Mouse (Mus musculus) embryonic facial prominence, embryonic 11.5 days (tissue): ENCODE results near the gene Ppm1b. TPM values are rescaled to one million over a fixed set of nuclear protein-coding genes. Genes with fewer than 3 reads are reported as not detected.

Experiments used
- ATAC-seq: fragments of 200-750 bp; cut with Nextera tagmentation; replicated peaks from 2 replicates; pipeline ENCODE4 v1.8.0; 2017; ENCODE audit warnings: low read depth; ENCODE audit not compliant: insufficient number of reproducible peaks, low FRiP score, low TSS enrichment
- DNase-seq: peaks from one replicate; pipeline ENCODE4 v3.0.0-alpha.2; 2015; ENCODE audit warnings: low spot score
- H3K27ac ChIP-seq: fragments of 300-500 bp; sonication (generic); replicated peaks from 2 replicates; pipeline ENCODE4 v1.5.1; 2014; ENCODE audit warnings: mild to moderate bottlenecking, low read depth, low read length, control low read depth
- H3K27me3 ChIP-seq: fragments of 300-500 bp; sonication (generic); 2 replicates; pipeline ENCODE4 v1.6.1; 2014; ENCODE audit warnings: mild to moderate bottlenecking, low read length, moderate library complexity, mixed read lengths; ENCODE audit not compliant: control insufficient read depth, insufficient read depth
- H3K36me3 ChIP-seq: fragments of 300-500 bp; sonication (generic); replicated peaks from 2 replicates; pipeline ENCODE4 v1.6.1; 2014; ENCODE audit warnings: low read depth, mild to moderate bottlenecking, low read length, moderate library complexity, mixed read lengths; ENCODE audit not compliant: control insufficient read depth, insufficient read depth
- H3K4me1 ChIP-seq: fragments of 300-500 bp; sonication (generic); 2 replicates; pipeline ENCODE4 v1.6.1; 2014; ENCODE audit warnings: low read length, mixed read lengths; ENCODE audit not compliant: control insufficient read depth, insufficient read depth
- H3K4me2 ChIP-seq: fragments of 300-500 bp; sonication (generic); 2 replicates; pipeline ENCODE4 v1.6.1; 2014; ENCODE audit warnings: low read depth, mild to moderate bottlenecking, control low read depth, low read length, moderate library complexity
- H3K4me3 ChIP-seq: fragments of 300-500 bp; sonication (generic); 2 replicates; pipeline ENCODE4 v1.5.1; 2014; ENCODE audit warnings: low read depth, low read length, control low read depth
- H3K9ac ChIP-seq: fragments of 300-500 bp; sonication (generic); replicated peaks from 2 replicates; pipeline ENCODE4 v1.6.1; 2014; ENCODE audit warnings: mild to moderate bottlenecking, control low read depth, low read length
- H3K9me3 ChIP-seq: fragments of 300-500 bp; sonication (generic); replicated peaks from 2 replicates; pipeline ENCODE4 v1.6.1; 2016; ENCODE audit warnings: mild to moderate bottlenecking, low read length, inconsistent platforms, mixed read lengths; ENCODE audit not compliant: control insufficient read depth
- WGBS: fragments of 180-500 bp; shearing (Covaris S2); extraction: QIAGEN DNeasy Blood & Tissue Kit; methylation state at CpG from one replicate; pipeline ENCODE4 v1.1.7; 2014; 5-methylcytosine and 5-hydroxymethylcytosine counted together
- polyA plus RNA-seq: library from polyadenylated mRNA; unstranded; fragments of >200 nt; fragmentation: Nextera tagmentation; extraction: Ambion mirVana; gene quantifications from 2 replicates; pipeline ENCODE4 v1.2.1, GENCODE M21; 2014

The Ppm1b gene
- polyA plus RNA-seq, 1 experiment from 2014 or later: 93.9 TPM

- Histone ChIP-seq H3K27me3 (no peaks in the 10 kb centered on the region), H3K4me2 (no peak overlapping the region), H3K4me3 (no peak overlapping the region), H3K27ac (no peak overlapping the region), H3K9ac (no peak overlapping the region), H3K36me3 (no peaks in the 10 kb centered on the region), H3K9me3 (no peaks in the 10 kb centered on the region), H3K4me1 (peaks cover 2% of the 10 kb centered on the region; the same call in 1 of the 2 replicates)
- WGBS: 86% methylated on average over 1 of the region's 1 CpGs
- no peak for DNase-seq
- no peak for ATAC-seq
Measured at GRCm38 (mm10) chr17:84981721-84982120, 25.2 kb downstream of the Ppm1b start.

- 91% methylated on average over 2 of the region's 2 CpGs for WGBS
- no peak overlapping the region for H3K27ac ChIP-seq
- H3K4me2 ChIP-seq: no peak overlapping the region
- no peak for DNase-seq
- no peaks in the 10 kb centered on the region for H3K9me3 ChIP-seq
- H3K9ac ChIP-seq: no peak overlapping the region
- H3K4me1 ChIP-seq: peaks cover 2% of the 10 kb centered on the region; the same call in 1 of the 2 replicates
- no peaks in the 10 kb centered on the region for H3K36me3 ChIP-seq
- ATAC-seq: no peak
- no peak overlapping the region for H3K4me3 ChIP-seq
- H3K27me3 ChIP-seq: no peaks in the 10 kb centered on the region
Measured at GRCm38 (mm10) chr17:84982735-84983134, 26.2 kb downstream of the Ppm1b start.

- no peak overlapping the region for H3K4me2 ChIP-seq
- no peaks in the 10 kb centered on the region for H3K36me3 ChIP-seq
- H3K4me1 ChIP-seq: peaks cover 2% of the 10 kb centered on the region; the same call in 1 of the 2 replicates
- H3K27ac ChIP-seq: no peak overlapping the region
- DNase-seq: peak; percentile 24
- ATAC-seq: no peak
- no peaks in the 10 kb centered on the region for H3K9me3 ChIP-seq
- WGBS: 45% methylated on average over 5 of the region's 5 CpGs
- H3K9ac ChIP-seq: no peak overlapping the region
- no peaks in the 10 kb centered on the region for H3K27me3 ChIP-seq
- no peak overlapping the region for H3K4me3 ChIP-seq
Measured at GRCm38 (mm10) chr17:84986368-84986767, 29.8 kb downstream of the Ppm1b start.

GRCm38 (mm10) chr17:84987834-84988410 is 31.4 kb downstream of the Ppm1b start:
- ATAC-seq: 0 out of 2 replicates have a peak, but pooled peaks have one; percentile 6
- DNase-seq: no peak
- Histone ChIP-seq H3K27me3 (no peaks in the 10 kb centered on the region), H3K9me3 (no peaks in the 10 kb centered on the region), H3K4me3 (no peak overlapping the region), H3K27ac (no peak overlapping the region), H3K4me1 (peaks cover 2% of the 10 kb centered on the region; the same call in 1 of the 2 replicates), H3K36me3 (no peaks in the 10 kb centered on the region), H3K9ac (no peak overlapping the region), H3K4me2 (no peak overlapping the region)
- 90% methylated on average over 3 of the region's 3 CpGs for WGBS

DNA sequence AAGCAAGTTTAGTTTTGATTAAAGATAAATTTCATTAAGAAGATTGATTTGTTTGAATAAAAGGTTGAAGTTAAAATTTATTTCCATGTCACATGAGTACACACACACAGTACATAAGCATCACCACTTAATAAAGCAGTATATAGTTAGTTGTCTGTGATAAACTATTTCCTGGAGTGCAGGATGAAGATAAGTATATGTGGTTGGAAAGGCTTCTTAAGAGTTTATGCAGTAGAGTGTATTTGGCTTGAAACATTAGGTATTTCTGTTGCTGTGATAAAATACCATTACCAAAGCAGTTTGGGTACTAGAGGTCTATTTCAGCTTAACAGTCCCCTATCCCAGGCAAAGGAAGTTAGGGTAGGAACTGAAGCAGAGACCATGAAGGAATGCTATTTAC is 32.0 kb downstream of the Ppm1b start:
- no peak overlapping the region for H3K9ac ChIP-seq
- H3K36me3 ChIP-seq: no peaks in the 10 kb centered on the region
- no peak overlapping the region for H3K27ac ChIP-seq
- H3K4me3 ChIP-seq: no peak overlapping the region
- ATAC-seq (no peak), DNase-seq (no peak)
- peaks cover 2% of the 10 kb centered on the region; the same call in 1 of the 2 replicates for H3K4me1 ChIP-seq
- H3K4me2 ChIP-seq: no peak overlapping the region
- H3K9me3 ChIP-seq: no peaks in the 10 kb centered on the region
- no peaks in the 10 kb centered on the region for H3K27me3 ChIP-seq

DNA sequence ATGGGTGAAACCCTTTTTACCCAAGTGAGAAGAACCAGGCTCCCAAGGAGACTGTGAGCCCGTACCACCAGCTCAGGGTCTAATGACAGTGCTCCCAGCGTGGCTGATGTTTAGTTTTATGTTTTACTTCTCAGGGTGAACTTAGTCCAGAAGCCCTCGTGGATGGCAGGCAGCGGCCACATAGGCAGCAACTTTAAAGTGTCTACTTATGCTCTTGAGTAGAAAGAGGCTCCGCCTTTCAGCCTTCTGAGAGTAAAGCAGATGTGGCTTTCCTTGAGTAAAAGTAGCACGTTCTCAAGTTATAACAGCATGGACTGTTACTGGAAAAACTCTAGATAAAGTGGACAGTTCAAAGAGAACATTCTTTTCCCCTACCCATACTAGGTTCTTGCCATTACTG is 39.3 kb downstream of the Ppm1b start:
- no peaks in the 10 kb centered on the region for H3K36me3 ChIP-seq
- no peaks in the 10 kb centered on the region for H3K4me1 ChIP-seq
- H3K27me3 ChIP-seq: no peaks in the 10 kb centered on the region
- WGBS: 86% methylated on average over 6 of the region's 6 CpGs
- H3K9ac ChIP-seq: no peak overlapping the region
- H3K9me3 ChIP-seq: no peaks in the 10 kb centered on the region
- ATAC-seq (no peak), DNase-seq (no peak)
- H3K4me3 ChIP-seq: no peak overlapping the region
- no peak overlapping the region for H3K27ac ChIP-seq
- H3K4me2 ChIP-seq: no peak overlapping the region

GRCm38 (mm10) chr17:84997639-84998038 is 41.1 kb downstream of the Ppm1b start:
- no peaks in the 10 kb centered on the region for H3K27me3 ChIP-seq
- no peak overlapping the region for H3K9ac ChIP-seq
- ATAC-seq (no peak), DNase-seq (no peak)
- 80% methylated on average over 1 of the region's 1 CpGs for WGBS
- H3K36me3 ChIP-seq: no peaks in the 10 kb centered on the region
- H3K4me1 ChIP-seq: no peaks in the 10 kb centered on the region
- no peak overlapping the region for H3K27ac ChIP-seq
- H3K9me3 ChIP-seq: no peaks in the 10 kb centered on the region
- H3K4me3 ChIP-seq: no peak overlapping the region
- H3K4me2 ChIP-seq: no peak overlapping the region

GRCm38 (mm10) chr17:84999636-85000035 is 43.1 kb downstream of the Ppm1b start:
- H3K36me3 ChIP-seq: no peaks in the 10 kb centered on the region; the same call in 1 of the 2 replicates

More at GRCm38 (mm10) chr17:84999636-85000035, 43.1 kb downstream of the Ppm1b start:
- Histone ChIP-seq H3K4me3 (no peak overlapping the region), H3K27ac (no peak overlapping the region), H3K4me2 (no peak overlapping the region), H3K27me3 (no peaks in the 10 kb centered on the region), H3K9ac (no peak overlapping the region), H3K4me1 (no peaks in the 10 kb centered on the region), H3K9me3 (no peaks in the 10 kb centered on the region)
- no peak for DNase-seq
- WGBS: 80% methylated on average over 10 of the region's 10 CpGs
- no peak for ATAC-seq
